Mouse (Mus musculus): ENCODE results near the gene Slc24a2. TPM values are rescaled to one million over a fixed set of nuclear protein-coding genes. Genes with fewer than 3 reads are reported as not detected.
A peak's percentile ranks its signal among the peaks of the same experiment; 100 is the strongest.

Slc24a2 gene
- polyA plus RNA-seq, 1 experiment from 2014 or later = 3.8 TPM

DNA sequence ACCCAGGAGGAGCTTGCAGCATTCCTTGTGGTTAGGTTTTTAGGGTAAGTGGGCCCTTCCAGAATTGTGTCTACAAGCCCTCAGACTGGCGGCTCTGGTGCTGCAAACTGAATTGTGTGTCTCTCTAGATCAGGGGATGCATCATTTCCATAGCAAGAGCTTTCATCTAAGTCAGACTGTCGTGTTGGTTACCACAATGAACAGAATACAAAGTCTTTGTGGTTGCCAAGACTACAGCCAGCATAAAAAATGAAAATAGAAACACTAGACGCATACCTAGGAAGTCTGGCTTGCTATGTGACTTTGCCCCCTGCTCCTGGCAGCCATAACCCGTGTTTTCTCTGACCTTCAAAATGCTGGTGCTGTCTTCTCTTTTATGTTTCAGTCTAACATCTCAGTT, 114.6 kb downstream of the Slc24a2 start:
- Histone ChIP-seq H3K27me3 (no peaks in the 10 kb centered on the region), H3K9me3 (replicated peaks) (no peaks in the 10 kb centered on the region), H3K9ac (no peak overlapping the region), H3K27ac (peak overlapping the region; percentile 48), H3K36me3 (no peaks in the 10 kb centered on the region), H3K4me1 (replicated peaks) (peaks cover 2% of the 10 kb centered on the region; the same call in 1 of the 2 replicates), H3K4me2 (no peak overlapping the region), H3K4me3 (no peak overlapping the region)
- 40% methylated on average over 4 of the region's 4 CpGs for WGBS
- ATAC-seq (replicated peaks; ENCODE audit: insufficient number of reproducible peaks, insufficient read depth, low FRiP score, low read depth) = no peak

DNA sequence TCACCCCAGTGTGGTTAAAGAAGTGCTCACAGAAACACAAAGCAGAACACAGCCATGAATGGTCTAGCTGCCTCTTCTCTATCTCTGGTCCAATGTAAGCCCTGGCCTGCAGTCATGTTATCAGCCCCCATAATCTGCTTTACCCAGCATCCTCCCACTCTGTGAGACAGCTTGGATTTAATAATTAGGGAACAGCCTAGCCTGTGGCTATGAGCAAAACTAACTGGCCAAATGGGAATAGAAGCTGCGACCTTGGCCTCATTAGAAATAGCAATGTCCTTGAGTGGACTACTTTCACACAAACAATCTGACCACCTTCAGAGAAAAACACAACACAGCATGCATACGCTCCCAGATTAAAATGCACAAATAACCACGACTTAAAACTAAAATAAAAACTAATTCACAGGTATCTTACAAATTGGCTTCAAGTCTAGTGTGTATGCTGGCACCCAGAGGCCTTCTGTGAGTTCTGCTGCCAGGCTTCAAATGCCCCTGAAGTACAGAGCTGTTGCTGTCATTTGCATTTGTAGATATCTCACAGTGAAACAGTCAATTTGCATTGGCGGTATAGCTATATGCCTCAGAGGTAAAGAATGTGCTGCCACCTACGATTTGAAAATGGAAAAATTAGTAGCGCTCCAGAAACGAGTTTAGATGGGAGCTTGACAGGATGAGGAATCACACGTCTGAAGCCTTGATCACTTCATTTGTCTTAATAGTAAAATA, 120.8 kb downstream of the Slc24a2 start:
- ATAC-seq (replicated peaks; ENCODE audit: insufficient number of reproducible peaks, insufficient read depth, low FRiP score, low read depth) = no peak
- no peaks in the 10 kb centered on the region for H3K4me1 ChIP-seq (replicated peaks)
- H3K9ac ChIP-seq = no peak overlapping the region
- no peak overlapping the region for H3K27ac ChIP-seq
- H3K36me3 ChIP-seq = no peaks in the 10 kb centered on the region
- no peaks in the 10 kb centered on the region for H3K9me3 ChIP-seq (replicated peaks)
- H3K4me3 ChIP-seq = no peak overlapping the region
- WGBS = 76% methylated on average over 8 of the region's 8 CpGs
- H3K27me3 ChIP-seq = no peaks in the 10 kb centered on the region
- H3K4me2 ChIP-seq = no peak overlapping the region

DNA sequence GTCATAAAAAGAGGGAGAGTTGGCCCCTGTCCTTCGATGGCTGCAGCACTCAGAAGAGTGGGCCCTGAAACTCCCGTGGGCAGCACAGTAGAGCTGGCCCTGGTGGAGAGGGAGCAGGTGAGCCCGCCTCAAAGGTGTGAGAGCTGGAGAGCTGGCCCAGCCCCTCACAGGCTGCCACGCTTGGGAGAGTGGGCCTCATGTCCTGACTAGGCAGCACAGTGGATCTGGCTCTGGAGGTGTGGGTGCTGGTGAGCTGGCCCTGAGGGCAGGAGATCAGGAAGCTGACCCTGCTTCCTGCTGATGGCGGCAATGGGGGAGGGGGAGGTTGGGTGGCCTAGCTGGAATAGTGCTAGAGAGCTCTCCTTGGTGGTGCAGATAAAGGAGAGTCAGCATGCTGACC, 129.3 kb downstream of the Slc24a2 start:
- no peak overlapping the region for H3K27ac ChIP-seq
- no peaks in the 10 kb centered on the region for H3K4me1 ChIP-seq (replicated peaks)
- H3K9me3 ChIP-seq (replicated peaks) = no peaks in the 10 kb centered on the region
- H3K4me2 ChIP-seq = no peak overlapping the region
- no peak overlapping the region for H3K4me3 ChIP-seq
- H3K9ac ChIP-seq = no peak overlapping the region
- no peak for ATAC-seq (replicated peaks; ENCODE audit: insufficient number of reproducible peaks, insufficient read depth, low FRiP score, low read depth)
- 70% methylated on average over 5 of the region's 5 CpGs for WGBS
- H3K36me3 ChIP-seq = no peaks in the 10 kb centered on the region
- H3K27me3 ChIP-seq = no peaks in the 10 kb centered on the region

DNA sequence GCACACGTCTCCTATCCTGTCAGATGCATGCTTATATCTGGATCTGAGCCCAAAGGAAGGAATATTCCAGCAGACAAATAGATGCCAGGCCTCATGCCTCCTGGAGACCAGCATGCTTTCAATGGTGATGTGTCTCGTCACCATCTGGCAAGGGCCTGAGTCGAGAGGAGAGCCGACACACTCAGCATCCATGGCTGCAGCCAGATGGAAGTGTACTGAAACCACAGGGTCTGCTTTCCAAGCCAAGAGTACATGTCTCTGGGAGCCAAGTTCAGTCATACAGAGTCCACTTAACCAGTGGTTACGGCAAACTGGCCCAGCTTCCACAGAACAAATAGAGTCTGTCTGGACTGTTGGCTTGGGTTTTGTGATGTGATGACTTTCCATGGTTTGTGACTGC, 134.1 kb downstream of the Slc24a2 start:
- no peaks in the 10 kb centered on the region for H3K36me3 ChIP-seq
- no peak overlapping the region for H3K9ac ChIP-seq
- no peak overlapping the region for H3K27ac ChIP-seq
- WGBS = 77% methylated on average over 5 of the region's 5 CpGs
- no peaks in the 10 kb centered on the region for H3K4me1 ChIP-seq (replicated peaks)
- H3K4me3 ChIP-seq = no peak overlapping the region
- ATAC-seq (replicated peaks; ENCODE audit: insufficient number of reproducible peaks, insufficient read depth, low FRiP score, low read depth) = no peak
- no peak overlapping the region for H3K4me2 ChIP-seq
- no peaks in the 10 kb centered on the region for H3K27me3 ChIP-seq
- no peaks in the 10 kb centered on the region for H3K9me3 ChIP-seq (replicated peaks)

DNA sequence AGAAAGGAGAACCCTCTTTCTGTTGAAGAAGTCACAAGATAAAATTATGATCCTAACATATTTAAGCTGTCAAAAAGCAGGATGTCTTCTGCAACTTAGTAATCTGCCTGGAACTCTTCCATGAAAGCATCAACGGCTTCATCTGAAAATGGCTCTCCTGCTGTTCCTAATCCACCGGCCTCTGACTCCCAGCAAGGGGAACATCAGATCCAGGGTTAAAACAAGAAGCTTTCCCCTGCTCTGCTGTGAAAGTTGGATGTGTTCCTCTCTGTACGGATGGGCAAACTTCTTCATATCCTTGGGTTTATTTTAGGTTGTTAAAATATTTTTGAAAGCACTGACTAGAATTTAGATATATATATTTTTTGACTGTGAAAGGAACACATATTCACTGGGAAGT, 136.7 kb downstream of the Slc24a2 start:
- H3K4me2 ChIP-seq = no peak overlapping the region
- no peak overlapping the region for H3K4me3 ChIP-seq
- no peak overlapping the region for H3K27ac ChIP-seq
- 61% methylated on average over 3 of the region's 3 CpGs for WGBS
- no peaks in the 10 kb centered on the region for H3K27me3 ChIP-seq
- no peak for ATAC-seq (replicated peaks; ENCODE audit: insufficient number of reproducible peaks, insufficient read depth, low FRiP score, low read depth)
- H3K4me1 ChIP-seq (replicated peaks) = no peaks in the 10 kb centered on the region
- no peaks in the 10 kb centered on the region for H3K36me3 ChIP-seq
- no peaks in the 10 kb centered on the region for H3K9me3 ChIP-seq (replicated peaks)
- H3K9ac ChIP-seq = no peak overlapping the region

DNA sequence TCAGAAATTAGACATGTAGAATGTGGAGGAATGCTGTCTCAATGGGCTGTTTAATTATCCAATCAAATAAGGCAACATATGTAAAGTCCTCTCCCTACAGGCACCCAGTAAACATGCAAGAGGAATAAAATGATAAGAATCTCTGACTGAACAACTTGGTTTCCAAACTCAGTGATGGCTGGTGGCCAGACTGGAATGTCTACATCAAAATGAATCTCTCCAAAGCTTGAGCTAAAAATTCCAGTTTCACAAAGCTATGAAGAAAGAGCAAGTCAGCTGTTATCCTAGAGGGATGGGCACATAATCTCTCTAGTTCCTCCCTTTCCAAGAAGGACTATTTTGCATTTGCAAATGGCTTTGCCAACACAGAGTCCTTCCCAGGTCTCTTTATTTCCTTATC, 139.4 kb downstream of the Slc24a2 start:
- H3K9ac ChIP-seq = no peak overlapping the region
- no peaks in the 10 kb centered on the region for H3K9me3 ChIP-seq (replicated peaks)
- no peaks in the 10 kb centered on the region for H3K27me3 ChIP-seq
- no peak overlapping the region for H3K27ac ChIP-seq
- H3K4me3 ChIP-seq = no peak overlapping the region
- H3K36me3 ChIP-seq = no peaks in the 10 kb centered on the region
- no peak overlapping the region for H3K4me2 ChIP-seq
- no peaks in the 10 kb centered on the region for H3K4me1 ChIP-seq (replicated peaks)
- ATAC-seq (replicated peaks; ENCODE audit: insufficient number of reproducible peaks, insufficient read depth, low FRiP score, low read depth) = no peak

DNA sequence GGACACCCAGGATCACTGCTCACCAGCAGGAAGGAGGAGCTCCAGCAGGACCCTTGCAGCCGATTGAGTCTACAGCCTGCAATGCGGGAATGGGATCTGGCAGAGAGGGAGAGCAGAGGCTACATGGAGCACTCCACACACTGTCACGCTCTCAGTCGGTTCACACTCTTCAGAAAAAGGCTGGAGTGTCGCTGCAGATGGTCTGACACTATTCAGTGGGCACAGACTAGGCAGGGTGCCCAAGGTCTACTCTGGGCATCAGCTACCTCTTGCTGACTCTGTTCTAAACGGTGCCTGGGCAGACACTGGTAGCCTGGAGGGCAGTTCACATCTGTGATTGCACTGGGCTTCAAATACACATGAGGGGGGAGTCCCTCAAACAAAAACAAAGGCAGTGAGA, 141.6 kb downstream of the Slc24a2 start:
- Histone ChIP-seq H3K9me3 (replicated peaks) (no peaks in the 10 kb centered on the region), H3K4me3 (no peak overlapping the region), H3K27ac (no peak overlapping the region), H3K9ac (no peak overlapping the region), H3K27me3 (no peaks in the 10 kb centered on the region), H3K4me2 (no peak overlapping the region), H3K4me1 (replicated peaks) (no peaks in the 10 kb centered on the region), H3K36me3 (no peaks in the 10 kb centered on the region)
- no peak; the same call in 1 of the 2 replicates for ATAC-seq (replicated peaks; ENCODE audit: insufficient number of reproducible peaks, insufficient read depth, low FRiP score, low read depth)
- 45% methylated on average over 6 of the region's 6 CpGs for WGBS

DNA sequence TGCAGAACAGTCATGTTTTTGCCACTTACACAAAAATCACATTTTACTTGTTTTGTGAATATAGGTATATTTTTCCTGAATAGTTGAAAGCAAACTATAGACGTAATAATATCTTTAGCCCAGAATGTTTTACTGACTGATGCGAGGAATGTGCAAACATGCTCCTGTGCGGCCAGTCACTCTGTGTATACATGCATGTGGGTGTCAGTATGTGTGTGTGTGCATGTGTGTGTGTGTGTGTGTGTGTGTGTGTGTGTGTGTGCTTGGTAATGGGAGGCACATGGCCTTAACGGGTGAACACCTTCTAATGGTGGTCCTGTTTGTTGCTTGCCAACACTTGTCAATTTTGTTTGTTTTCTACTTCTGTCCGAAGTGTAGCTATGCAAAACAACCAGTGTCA, 142.7 kb downstream of the Slc24a2 start:
- no peaks in the 10 kb centered on the region for H3K4me1 ChIP-seq (replicated peaks)
- no peak for ATAC-seq (replicated peaks; ENCODE audit: insufficient number of reproducible peaks, insufficient read depth, low FRiP score, low read depth)
- no peaks in the 10 kb centered on the region for H3K9me3 ChIP-seq (replicated peaks)
- H3K9ac ChIP-seq = no peak overlapping the region
- H3K4me2 ChIP-seq = no peak overlapping the region
- no peaks in the 10 kb centered on the region for H3K36me3 ChIP-seq
- no peak overlapping the region for H3K27ac ChIP-seq
- no peaks in the 10 kb centered on the region for H3K27me3 ChIP-seq
- no peak overlapping the region for H3K4me3 ChIP-seq
- WGBS = 85% methylated on average over 5 of the region's 5 CpGs

DNA sequence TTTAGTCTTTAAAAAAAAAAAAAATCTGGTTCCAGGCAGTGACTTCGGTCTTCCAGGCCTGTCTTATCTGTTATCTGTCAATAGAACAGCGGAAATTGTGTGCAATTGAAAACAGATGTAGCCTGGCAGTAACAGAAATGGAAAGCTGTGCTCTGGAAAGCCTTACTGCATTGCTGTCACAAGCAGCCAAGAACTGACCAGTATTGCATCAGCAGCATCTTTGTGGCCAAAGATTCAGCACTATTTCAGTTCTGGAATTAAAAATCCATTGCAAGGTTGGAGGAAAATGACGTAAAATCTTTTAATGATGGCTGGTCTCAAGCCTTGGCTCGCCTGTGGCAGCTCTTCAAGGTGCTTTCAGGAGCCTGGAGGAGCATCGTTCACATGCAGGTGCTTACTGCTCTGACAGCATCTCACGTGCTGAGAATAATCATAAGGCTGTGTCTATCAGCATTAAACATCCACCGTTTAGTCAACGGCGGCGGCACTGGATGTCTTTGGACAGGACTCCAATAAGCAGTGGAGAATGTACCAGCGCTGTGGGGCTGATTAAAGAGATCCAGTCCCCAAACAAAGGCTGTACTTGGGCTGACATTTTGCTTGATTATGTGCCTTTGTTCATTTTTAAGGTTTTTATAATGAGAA, 143.2 kb downstream of the Slc24a2 start:
- Histone ChIP-seq H3K9me3 (replicated peaks) (no peaks in the 10 kb centered on the region), H3K4me3 (no peak overlapping the region), H3K4me1 (replicated peaks) (no peaks in the 10 kb centered on the region), H3K36me3 (no peaks in the 10 kb centered on the region), H3K27ac (peak overlapping the region; percentile 16; the same call in 1 of the 2 replicates), H3K9ac (no peak overlapping the region), H3K27me3 (no peaks in the 10 kb centered on the region), H3K4me2 (no peak overlapping the region)
- peak; percentile 47; the same call in 1 of the 2 replicates for ATAC-seq (replicated peaks; ENCODE audit: insufficient number of reproducible peaks, insufficient read depth, low FRiP score, low read depth)
- WGBS = 45% methylated on average over 11 of the region's 11 CpGs

DNA sequence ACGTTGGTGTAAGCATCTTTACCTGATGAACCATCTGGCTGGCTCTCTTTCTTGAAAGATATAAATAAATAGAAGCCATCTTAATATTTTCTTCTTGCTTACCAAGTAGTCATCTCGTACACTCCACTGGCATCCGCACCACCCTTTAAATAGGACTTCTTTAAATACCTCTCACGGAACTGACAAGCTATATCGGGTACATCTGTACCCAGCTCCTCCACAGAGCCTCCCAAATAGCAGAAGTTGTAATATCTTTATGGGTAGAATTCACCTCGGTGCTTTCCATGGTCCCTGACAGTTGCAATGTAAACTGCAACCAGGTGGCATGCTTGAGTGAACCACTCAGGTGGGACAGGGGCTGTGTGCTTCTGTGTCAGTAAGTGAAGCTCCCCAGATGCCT, 149.0 kb downstream of the Slc24a2 start:
- ATAC-seq (replicated peaks; ENCODE audit: insufficient number of reproducible peaks, insufficient read depth, low FRiP score, low read depth) = no peak
- Histone ChIP-seq H3K27ac (no peak overlapping the region), H3K36me3 (no peaks in the 10 kb centered on the region), H3K4me2 (no peak overlapping the region), H3K4me3 (no peak overlapping the region), H3K27me3 (no peaks in the 10 kb centered on the region), H3K9ac (no peak overlapping the region), H3K4me1 (replicated peaks) (no peaks in the 10 kb centered on the region; the same call in 1 of the 2 replicates), H3K9me3 (replicated peaks) (no peaks in the 10 kb centered on the region)
- WGBS = 55% methylated on average over 6 of the region's 6 CpGs

DNA sequence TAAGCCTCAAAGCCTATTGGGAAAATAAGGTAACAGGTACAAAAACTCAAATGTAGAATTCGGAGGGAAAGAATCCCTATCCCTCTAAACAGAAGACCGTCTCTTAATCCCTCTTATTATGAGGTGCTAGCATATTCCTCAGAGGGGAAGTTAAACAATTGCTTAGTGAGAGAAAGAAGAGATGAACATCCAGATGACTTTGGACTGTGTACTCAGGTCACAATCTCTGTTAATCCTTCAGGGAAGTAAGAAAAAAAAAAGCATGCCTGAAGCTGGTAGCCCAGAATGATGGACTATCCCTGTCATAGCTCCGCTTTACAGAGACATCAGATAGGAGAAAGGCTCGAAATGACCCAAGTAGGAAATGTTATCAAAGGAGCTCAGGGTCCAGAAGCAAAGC, 151.0 kb downstream of the Slc24a2 start:
- Histone ChIP-seq H3K9me3 (replicated peaks) (no peaks in the 10 kb centered on the region), H3K4me1 (replicated peaks) (no peaks in the 10 kb centered on the region; the same call in 1 of the 2 replicates), H3K4me3 (no peak overlapping the region), H3K27me3 (no peaks in the 10 kb centered on the region), H3K36me3 (no peaks in the 10 kb centered on the region), H3K9ac (no peak overlapping the region), H3K4me2 (no peak overlapping the region), H3K27ac (no peak overlapping the region)
- 77% methylated on average over 4 of the region's 4 CpGs for WGBS
- no peak for ATAC-seq (replicated peaks; ENCODE audit: insufficient number of reproducible peaks, insufficient read depth, low FRiP score, low read depth)

DNA sequence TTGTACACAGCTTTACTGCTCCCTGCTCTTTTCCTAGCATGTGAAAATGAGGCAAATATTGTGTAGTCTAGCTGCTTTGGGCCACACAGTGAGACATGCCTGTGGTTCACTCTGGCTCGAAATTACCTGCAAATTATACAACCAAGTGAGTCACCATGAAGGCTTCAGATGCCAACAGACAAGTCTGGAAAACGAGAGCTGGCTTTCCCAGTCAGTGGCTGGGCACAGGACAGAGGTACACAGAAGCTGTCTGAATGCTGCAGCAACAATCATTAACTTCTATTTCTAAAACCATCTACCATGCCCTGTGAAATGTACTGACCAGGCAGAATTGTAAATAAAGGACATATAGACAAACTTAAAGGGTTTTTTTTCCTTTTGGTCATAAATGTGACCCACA, 151.6 kb downstream of the Slc24a2 start:
- no peak for ATAC-seq (replicated peaks; ENCODE audit: insufficient number of reproducible peaks, insufficient read depth, low FRiP score, low read depth)
- WGBS = 61% methylated on average over 2 of the region's 2 CpGs
- H3K9ac ChIP-seq = no peak overlapping the region
- no peaks in the 10 kb centered on the region for H3K9me3 ChIP-seq (replicated peaks)
- H3K4me3 ChIP-seq = no peak overlapping the region
- H3K4me2 ChIP-seq = no peak overlapping the region
- H3K27ac ChIP-seq = no peak overlapping the region
- no peaks in the 10 kb centered on the region; the same call in 1 of the 2 replicates for H3K4me1 ChIP-seq (replicated peaks)
- no peaks in the 10 kb centered on the region for H3K36me3 ChIP-seq
- no peaks in the 10 kb centered on the region for H3K27me3 ChIP-seq
